Mouse (Mus musculus): ENCODE results near the gene Tcap.

- TF ChIP-seq CTCF (conservative IDR thresholded peaks at IDR 0.05 in 1 of 2, IDR thresholded peaks at IDR 0.05 in 1 of 2; ENCODE audit: low read depth in 2 of 2, low read length in 2 of 2) = no peak
- no peak for TF ChIP-seq ZNF384 (IDR thresholded peaks at IDR 0.05; ENCODE audit: low read depth, low read length)
- no peak for TF ChIP-seq ZC3H11A (IDR thresholded peaks at IDR 0.05; ENCODE audit: low read depth, low read length)
- no peak for TF ChIP-seq ZMIZ1 (IDR thresholded peaks at IDR 0.05; ENCODE audit: low read depth, low read length)
- no peak for TF ChIP-seq GABPA (IDR thresholded peaks at IDR 0.05; ENCODE audit: insufficient replicate concordance, low read depth, low read length)
- no peak for TF ChIP-seq CHD1 (IDR thresholded peaks at IDR 0.05; ENCODE audit: low read depth, low read length)
- TF ChIP-seq MYC (IDR thresholded peaks at IDR 0.05; ENCODE audit: low read depth, low read length) = no peak
- TF ChIP-seq NRF1 (IDR thresholded peaks at IDR 0.05; ENCODE audit: low read depth, low read length) = no peak
- TF ChIP-seq POLR2A (IDR thresholded peaks at IDR 0.05; ENCODE audit: low read depth, low read length) = no peak
- no peak for TF ChIP-seq SMC3 (IDR thresholded peaks at IDR 0.05; ENCODE audit: low read depth, low read length)
These were observed 3.5 kb downstream of the Tcap start for GRCm38 (mm10) chr11:98387056-98387577.
